Mouse (Mus musculus) small intestine, adult 2 months (tissue): ENCODE measurements around the gene Leprot. TPM values are rescaled to one million over a fixed set of nuclear protein-coding genes. Genes with fewer than 3 reads are reported as not detected.

ENCODE experiments used
- H3K27ac ChIP-seq: fragments of 200-500 bp; 2 replicates; pipeline ENCODE4 v1.5.1; 2012; ENCODE audit warnings: low read depth, low read length, control low read depth, inconsistent platforms; ENCODE audit not compliant: insufficient read depth
- H3K27me3 ChIP-seq: fragments of 200-500 bp; 2 replicates; pipeline ENCODE4 v1.6.1; 2012; ENCODE audit warnings: mild to moderate bottlenecking, moderate library complexity, low read length, inconsistent platforms; ENCODE audit not compliant: control insufficient read depth, insufficient read depth
- H3K36me3 ChIP-seq: fragments of 200-500 bp; 2 replicates; pipeline ENCODE4 v1.6.1; 2012; ENCODE audit warnings: mild to moderate bottlenecking, low read length, control low read depth, inconsistent platforms; ENCODE audit not compliant: control insufficient read depth, insufficient read depth
- H3K4me1 ChIP-seq: fragments of 200-500 bp; 2 replicates; pipeline ENCODE4 v1.6.1; 2012; ENCODE audit warnings: low read length, inconsistent platforms, mixed read lengths; ENCODE audit not compliant: control insufficient read depth, insufficient read depth, insufficient read length
- H3K4me3 ChIP-seq: fragments of 200-500 bp; 2 replicates; pipeline ENCODE4 v1.5.1; 2012; ENCODE audit warnings: low read depth, mild to moderate bottlenecking, control low read depth, inconsistent platforms, low read length, moderate library complexity
- CTCF ChIP-seq: fragments of 200-500 bp; IDR thresholded peaks from 2 replicates; pipeline ENCODE4 v1.5.1; 2012; ENCODE audit warnings: low read depth, mild to moderate bottlenecking, control low read depth, inconsistent platforms, low read length, moderate library complexity, mixed read lengths; ENCODE audit not compliant: insufficient replicate concordance, insufficient read length; ENCODE audit errors: extremely low read depth
- POLR2A ChIP-seq: fragments of 200-500 bp; IDR thresholded peaks from 2 replicates; pipeline ENCODE4 v1.6.1; 2012; ENCODE audit warnings: low read depth, mild to moderate bottlenecking, control low read depth, inconsistent platforms, low read length, moderate library complexity
- WGBS: fragments of 180-500 bp; shearing (Covaris S2); methylation state at CpG from one replicate; pipeline ENCODE4 v1.1.7; 2018; 5-methylcytosine and 5-hydroxymethylcytosine counted together
- polyA plus RNA-seq: library from polyadenylated mRNA; depleted of rRNA; stranded (reverse); fragments of >200 nt; gene quantifications from 2 replicates; pipeline ENCODE4 v1.2.3, GENCODE M21; 2012; rRNA removed

The Leprot gene
- polyA plus RNA-seq, 1 experiment = 32.1 TPM

GRCm38 (mm10) chr4:101699423-101699822, 51.9 kb downstream of the Leprot start:
- H3K4me3 ChIP-seq = no peak overlapping the region
- WGBS = 72% methylated on average over 1 of the region's 1 CpGs
- no peaks in the 10 kb centered on the region for H3K4me1 ChIP-seq
- H3K27ac ChIP-seq = 0 out of 2 replicates have a peak overlapping the region, but pooled peaks have one; percentile 12
- H3K36me3 ChIP-seq = no peaks in the 10 kb centered on the region
- TF ChIP-seq CTCF (no peak), POLR2A (no peak)
- no peaks in the 10 kb centered on the region for H3K27me3 ChIP-seq

- H3K36me3 ChIP-seq = no peaks in the 10 kb centered on the region
- no peaks in the 10 kb centered on the region for H3K27me3 ChIP-seq
- TF ChIP-seq CTCF (no peak), POLR2A (no peak)
- H3K4me3 ChIP-seq = no peak overlapping the region
- H3K27ac ChIP-seq = no peak overlapping the region
- H3K4me1 ChIP-seq = no peaks in the 10 kb centered on the region
- WGBS = 82% methylated on average over 14 of the region's 14 CpGs
Measured at GRCm38 (mm10) chr4:101700892-101701640, 53.5 kb downstream of the Leprot start.

- H3K27me3 ChIP-seq = no peaks in the 10 kb centered on the region
- WGBS = 78% methylated on average over 9 of the region's 9 CpGs
- H3K36me3 ChIP-seq = no peaks in the 10 kb centered on the region
- H3K4me1 ChIP-seq = no peaks in the 10 kb centered on the region
- TF ChIP-seq POLR2A = no peak
- TF ChIP-seq CTCF = no peak
- no peak overlapping the region for H3K4me3 ChIP-seq
- H3K27ac ChIP-seq = no peak overlapping the region
Measured at GRCm38 (mm10) chr4:101705325-101705724, 57.8 kb downstream of the Leprot start.

GRCm38 (mm10) chr4:101707234-101707633, 59.7 kb downstream of the Leprot start:
- Histone ChIP-seq H3K4me3 (no peak overlapping the region), H3K36me3 (no peaks in the 10 kb centered on the region), H3K4me1 (no peaks in the 10 kb centered on the region), H3K27ac (no peak overlapping the region), H3K27me3 (no peaks in the 10 kb centered on the region)
- TF ChIP-seq CTCF (no peak), POLR2A (no peak)
- 61% methylated on average over 2 of the region's 2 CpGs for WGBS

GRCm38 (mm10) chr4:101707953-101708352, 60.4 kb downstream of the Leprot start:
- H3K4me3 ChIP-seq = no peak overlapping the region
- 80% methylated on average over 3 of the region's 3 CpGs for WGBS
- H3K27ac ChIP-seq = no peak overlapping the region
- no peaks in the 10 kb centered on the region for H3K27me3 ChIP-seq
- no peaks in the 10 kb centered on the region for H3K4me1 ChIP-seq
- no peaks in the 10 kb centered on the region for H3K36me3 ChIP-seq
- TF ChIP-seq CTCF (no peak), POLR2A (no peak)

Other genes with a start within 250 kb of the Leprot start
- 0.20 and 0.30 TPM in 2 replicates for gene Ak4, start 228.4 kb upstream of the Leprot start, polyA plus RNA-seq
- 0.44 and 0.58 TPM in 2 replicates for gene Dnajc6, start 151.1 kb upstream of the Leprot start, polyA plus RNA-seq
- gene Lepr, start 69.7 kb downstream of the Leprot start, polyA plus RNA-seq = 0.37 and 0.82 TPM in 2 replicates
- gene B020004J07Rik, start 196.3 kb downstream of the Leprot start, polyA plus RNA-seq = not detected in 2 replicates
- gene C130073F10Rik, start 246.1 kb downstream of the Leprot start, polyA plus RNA-seq = not detected in 2 replicates